Mouse (Mus musculus) fibroblast of lung, adult 2 months (primary cell): ENCODE data around the gene Dhx57.

Experiments
- DNase-seq: peaks from one replicate; pipeline ENCODE4 v3.0.0-alpha.2; 2011; ENCODE audit warnings: low read depth

Gene Dhx57

DNA sequence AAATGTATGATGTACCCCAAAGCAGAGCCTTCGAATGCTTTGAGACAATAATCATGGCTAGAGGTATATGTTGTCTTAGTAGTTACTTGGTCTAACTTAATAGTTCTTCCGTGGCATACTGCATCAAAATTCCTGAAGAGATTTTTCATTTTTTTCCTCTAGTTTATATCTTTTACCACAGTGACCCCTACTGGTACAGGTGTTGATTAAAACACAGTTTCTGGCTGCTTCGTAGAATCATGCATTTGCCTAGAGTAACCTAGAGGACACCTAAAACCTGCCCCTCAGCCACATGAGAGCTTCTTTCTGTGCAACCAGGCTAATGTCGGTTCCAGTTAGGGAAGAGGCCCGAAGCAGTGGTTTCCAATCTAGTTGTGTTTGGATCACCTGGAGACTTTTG lies 97.2 kb downstream of the Dhx57 start:
- no peak for DNase-seq
